Mouse (Mus musculus) embryonic facial prominence, embryonic 10.5 days (tissue): ENCODE results near the gene Ttc39b. TPM values are rescaled to one million over a fixed set of nuclear protein-coding genes. Genes with fewer than 3 reads are reported as not detected.

Experiments
- DNase-seq: peaks from one replicate; pipeline ENCODE4 v3.0.0-alpha.2; 2017; ENCODE audit warnings: low spot score
- H3K27ac ChIP-seq: fragments of 300-500 bp; sonication (generic); replicated peaks from 2 replicates; pipeline ENCODE4 v1.5.1; 2016; ENCODE audit warnings: mild to moderate bottlenecking
- H3K27me3 ChIP-seq: fragments of 300-500 bp; sonication (generic); replicated peaks from 2 replicates; pipeline ENCODE4 v1.6.1; 2016; ENCODE audit warnings: low read depth, mild to moderate bottlenecking; ENCODE audit not compliant: poor library complexity, severe bottlenecking
- H3K36me3 ChIP-seq: fragments of 300-500 bp; sonication (generic); replicated peaks from 2 replicates; pipeline ENCODE4 v1.6.1; 2016; ENCODE audit warnings: mild to moderate bottlenecking, moderate library complexity
- H3K4me1 ChIP-seq: fragments of 300-500 bp; sonication (generic); 2 replicates; pipeline ENCODE4 v1.6.1; 2016
- H3K4me3 ChIP-seq: fragments of 300-500 bp; sonication (generic); 2 replicates; pipeline ENCODE4 v1.5.1; 2016; ENCODE audit warnings: mild to moderate bottlenecking, moderate library complexity
- H3K9me3 ChIP-seq: fragments of 300-500 bp; sonication (generic); 2 replicates; pipeline ENCODE4 v1.6.1; 2016; ENCODE audit warnings: mild to moderate bottlenecking
- WGBS: fragments of 180-500 bp; shearing (Covaris S2); methylation state at CpG from one replicate; pipeline ENCODE4 v1.1.7; 2016; 5-methylcytosine and 5-hydroxymethylcytosine counted together
- polyA plus RNA-seq: library from polyadenylated mRNA; unstranded; fragments of >200 nt; fragmentation: Nextera tagmentation; extraction: Ambion mirVana; gene quantifications from 2 replicates; pipeline ENCODE4 v1.2.1, GENCODE M21; 2016

Gene Ttc39b
- polyA plus RNA-seq, 1 experiment from 2014 or later: 2.4 TPM

GRCm38 (mm10) chr4:83337717-83338116, 13.7 kb upstream of the Ttc39b start:
- WGBS: 67% methylated on average over 3 of the region's 3 CpGs
- Histone ChIP-seq H3K4me3 (no peak overlapping the region), H3K9me3 (no peaks in the 10 kb centered on the region), H3K27me3 (no peaks in the 10 kb centered on the region), H3K4me1 (peaks cover 10% of the 10 kb centered on the region), H3K36me3 (no peaks in the 10 kb centered on the region), H3K27ac (no peak overlapping the region)
- DNase-seq: no peak

- H3K36me3 ChIP-seq: no peaks in the 10 kb centered on the region
- no peak overlapping the region for H3K27ac ChIP-seq
- peaks cover 4% of the 10 kb centered on the region; the same call in 1 of the 2 replicates for H3K4me1 ChIP-seq
- WGBS: 85% methylated on average over 4 of the region's 4 CpGs
- no peaks in the 10 kb centered on the region for H3K9me3 ChIP-seq
- DNase-seq: no peak
- no peak overlapping the region for H3K4me3 ChIP-seq
- H3K27me3 ChIP-seq: peaks cover 4% of the 10 kb centered on the region
These were observed 6.3 kb upstream of the Ttc39b start for GRCm38 (mm10) chr4:83330369-83330768.

GRCm38 (mm10) chr4:83329615-83330014, 5.6 kb upstream of the Ttc39b start:
- DNase-seq: no peak
- WGBS: 52% methylated on average over 4 of the region's 4 CpGs
- Histone ChIP-seq H3K27ac (no peak overlapping the region), H3K36me3 (no peaks in the 10 kb centered on the region), H3K4me1 (peaks cover 5% of the 10 kb centered on the region), H3K27me3 (peaks cover 10% of the 10 kb centered on the region), H3K4me3 (no peak overlapping the region), H3K9me3 (no peaks in the 10 kb centered on the region)

GRCm38 (mm10) chr4:83328026-83328945, 4.2 kb upstream of the Ttc39b start:
- no peaks in the 10 kb centered on the region for H3K9me3 ChIP-seq
- no peaks in the 10 kb centered on the region for H3K36me3 ChIP-seq
- H3K4me1 ChIP-seq: peaks cover 18% of the 10 kb centered on the region
- peaks cover 10% of the 10 kb centered on the region for H3K27me3 ChIP-seq
- DNase-seq: no peak
- WGBS: 53% methylated on average over 9 of the region's 9 CpGs
- H3K4me3 ChIP-seq: no peak overlapping the region
- H3K27ac ChIP-seq: no peak overlapping the region

GRCm38 (mm10) chr4:83327526-83327925, 3.5 kb upstream of the Ttc39b start:
- no peak overlapping the region for H3K4me3 ChIP-seq
- no peaks in the 10 kb centered on the region for H3K36me3 ChIP-seq
- peaks cover 23% of the 10 kb centered on the region for H3K4me1 ChIP-seq
- H3K27me3 ChIP-seq: peaks cover 17% of the 10 kb centered on the region
- DNase-seq: no peak
- 61% methylated on average over 4 of the region's 4 CpGs for WGBS
- H3K9me3 ChIP-seq: no peaks in the 10 kb centered on the region
- H3K27ac ChIP-seq: no peak overlapping the region

GRCm38 (mm10) chr4:83325366-83325765, 1.3 kb upstream of the Ttc39b start:
- H3K27ac ChIP-seq: no peak overlapping the region
- H3K9me3 ChIP-seq: no peaks in the 10 kb centered on the region
- 62% methylated on average over 5 of the region's 5 CpGs for WGBS
- no peak for DNase-seq
- no peaks in the 10 kb centered on the region for H3K36me3 ChIP-seq
- peaks cover 29% of the 10 kb centered on the region for H3K27me3 ChIP-seq
- no peak overlapping the region for H3K4me3 ChIP-seq
- peaks cover 23% of the 10 kb centered on the region for H3K4me1 ChIP-seq

GRCm38 (mm10) chr4:83323201-83323903, 703 bp downstream of the Ttc39b start:
- H3K36me3 ChIP-seq: no peaks in the 10 kb centered on the region
- H3K27me3 ChIP-seq: peaks cover 29% of the 10 kb centered on the region
- H3K27ac ChIP-seq: peak overlapping the region; percentile 70
- WGBS: 3% methylated on average over 48 of the region's 48 CpGs
- H3K4me3 ChIP-seq: peak overlapping the region; percentile 82
- DNase-seq: peak; percentile 89
- H3K9me3 ChIP-seq: no peaks in the 10 kb centered on the region
- H3K4me1 ChIP-seq: peaks cover 22% of the 10 kb centered on the region

GRCm38 (mm10) chr4:83319736-83320135, 4.3 kb downstream of the Ttc39b start:
- 90% methylated on average over 4 of the region's 4 CpGs for WGBS
- no peak for DNase-seq
- Histone ChIP-seq H3K27me3 (peaks cover 19% of the 10 kb centered on the region), H3K4me3 (no peak overlapping the region), H3K36me3 (no peaks in the 10 kb centered on the region), H3K9me3 (no peaks in the 10 kb centered on the region), H3K4me1 (peaks cover 35% of the 10 kb centered on the region), H3K27ac (no peak overlapping the region)

GRCm38 (mm10) chr4:83318758-83319157, 5.3 kb downstream of the Ttc39b start:
- Histone ChIP-seq H3K36me3 (no peaks in the 10 kb centered on the region), H3K9me3 (no peaks in the 10 kb centered on the region), H3K4me1 (peaks cover 26% of the 10 kb centered on the region), H3K4me3 (no peak overlapping the region), H3K27ac (no peak overlapping the region), H3K27me3 (peaks cover 19% of the 10 kb centered on the region)
- WGBS: 38% methylated on average over 3 of the region's 3 CpGs
- no peak for DNase-seq

GRCm38 (mm10) chr4:83317826-83318348, 6.2 kb downstream of the Ttc39b start:
- Histone ChIP-seq H3K27ac (no peak overlapping the region), H3K27me3 (peaks cover 15% of the 10 kb centered on the region), H3K36me3 (no peaks in the 10 kb centered on the region), H3K4me3 (no peak overlapping the region), H3K4me1 (peaks cover 18% of the 10 kb centered on the region), H3K9me3 (no peaks in the 10 kb centered on the region)
- 69% methylated on average over 3 of the region's 3 CpGs for WGBS
- DNase-seq: no peak

- Histone ChIP-seq H3K4me3 (no peak overlapping the region), H3K36me3 (no peaks in the 10 kb centered on the region), H3K27me3 (peaks cover 4% of the 10 kb centered on the region), H3K27ac (no peak overlapping the region), H3K4me1 (peaks cover 17% of the 10 kb centered on the region), H3K9me3 (no peaks in the 10 kb centered on the region)
- 67% methylated on average over 3 of the region's 3 CpGs for WGBS
- DNase-seq: no peak
These were observed 7.3 kb downstream of the Ttc39b start for GRCm38 (mm10) chr4:83316718-83317117.

- Histone ChIP-seq H3K4me3 (no peak overlapping the region), H3K36me3 (no peaks in the 10 kb centered on the region), H3K27ac (no peak overlapping the region), H3K9me3 (no peaks in the 10 kb centered on the region), H3K4me1 (peaks cover 17% of the 10 kb centered on the region), H3K27me3 (no peaks in the 10 kb centered on the region)
- 77% methylated on average over 4 of the region's 4 CpGs for WGBS
- no peak for DNase-seq
These were observed 8.1 kb downstream of the Ttc39b start for GRCm38 (mm10) chr4:83315930-83316329.
